Mouse (Mus musculus) midbrain, embryonic 16.5 days (tissue): ENCODE results near the gene Obp1b. TPM values are rescaled to one million over a fixed set of nuclear protein-coding genes. Genes with fewer than 3 reads are reported as not detected.
"Not testable (repeated sequence)": the region's sequence is repeated elsewhere in the genome, so short reads cannot be mapped to it uniquely, and the experiment has no call there.

Experiments
- ATAC-seq: fragments of 200-750 bp; cut with Nextera tagmentation; 2 replicates; pipeline ENCODE4 v1.8.0; 2017; ENCODE audit warnings: moderate TSS enrichment
- H3K27ac ChIP-seq: fragments of 300-500 bp; sonication (generic); 2 replicates; pipeline ENCODE4 v1.5.1; 2014; ENCODE audit warnings: mild to moderate bottlenecking, low read length, mixed read lengths
- H3K27me3 ChIP-seq: fragments of 300-500 bp; sonication (generic); 2 replicates; pipeline ENCODE4 v1.6.1; 2014; ENCODE audit warnings: low read depth, low read length, mixed read lengths; ENCODE audit not compliant: control insufficient read depth, insufficient read depth
- H3K36me3 ChIP-seq: fragments of 300-500 bp; sonication (generic); 2 replicates; pipeline ENCODE4 v1.6.1; 2014; ENCODE audit warnings: mild to moderate bottlenecking, low read length, moderate library complexity, mixed read lengths; ENCODE audit not compliant: control insufficient read depth, insufficient read depth
- H3K4me1 ChIP-seq: fragments of 300-500 bp; sonication (generic); 2 replicates; pipeline ENCODE4 v1.6.1; 2014; ENCODE audit warnings: mild to moderate bottlenecking, low read length, mixed read lengths; ENCODE audit not compliant: control insufficient read depth, insufficient read depth
- H3K4me2 ChIP-seq: fragments of 300-500 bp; sonication (generic); 2 replicates; pipeline ENCODE4 v1.6.1; 2014; ENCODE audit warnings: mild to moderate bottlenecking, low read length, mixed read lengths
- H3K4me3 ChIP-seq: fragments of 300-500 bp; sonication (generic); 2 replicates; pipeline ENCODE4 v1.5.1; 2014; ENCODE audit warnings: low read depth, mild to moderate bottlenecking, low read length, moderate library complexity, mixed read lengths
- H3K9ac ChIP-seq: fragments of 300-500 bp; sonication (generic); 2 replicates; pipeline ENCODE4 v1.6.1; 2014; ENCODE audit warnings: low read depth, low read length, mixed read lengths
- H3K9me3 ChIP-seq: fragments of 300-500 bp; sonication (generic); replicated peaks from 2 replicates; pipeline ENCODE4 v1.6.1; 2014; ENCODE audit warnings: mild to moderate bottlenecking, low read length, mixed read lengths; ENCODE audit not compliant: control insufficient read depth, poor library complexity, severe bottlenecking
- WGBS: fragments of 180-500 bp; shearing (Covaris S2); extraction: QIAGEN DNeasy Blood & Tissue Kit; methylation state at CpG from one replicate; pipeline ENCODE4 v1.1.7; 2014; 5-methylcytosine and 5-hydroxymethylcytosine counted together
- polyA plus RNA-seq: library from polyadenylated mRNA; unstranded; fragments of >200 nt; fragmentation: Nextera tagmentation; extraction: Ambion mirVana; gene quantifications from 2 replicates; pipeline ENCODE4 v1.2.1, GENCODE M21; 2015

The Obp1b gene
- not detected in 2 replicates for polyA plus RNA-seq

- not testable (repeated sequence) for H3K27me3 ChIP-seq, H3K9ac ChIP-seq, H3K4me2 ChIP-seq, H3K4me3 ChIP-seq, H3K27ac ChIP-seq, H3K9me3 ChIP-seq, H3K4me1 ChIP-seq, H3K36me3 ChIP-seq, ATAC-seq
- no CpG with 5 or more reads among the region's 3 CpGs for WGBS
Measured at GRCm38 (mm10) chrX:78186477-78186876, at the start of gene Obp1b. TSS of gene Obp1b (plus strand) at chrX:78186777.

- not testable (repeated sequence) for H3K9ac ChIP-seq, H3K27ac ChIP-seq, H3K4me3 ChIP-seq, H3K27me3 ChIP-seq, H3K36me3 ChIP-seq, H3K4me2 ChIP-seq, ATAC-seq, H3K9me3 ChIP-seq, H3K4me1 ChIP-seq
- WGBS, result 59% methylated on average over 1 of the region's 1 CpGs
Measured at GRCm38 (mm10) chrX:78202220-78202619, 15.6 kb downstream of the Obp1b start.

- Histone ChIP-seq H3K4me3 (no peak overlapping the region), H3K4me2 (no peak overlapping the region), H3K9ac (no peak overlapping the region), H3K9me3 (no peaks in the 10 kb centered on the region), H3K36me3 (no peaks in the 10 kb centered on the region), H3K27me3 (no peaks in the 10 kb centered on the region), H3K27ac (no peak overlapping the region), H3K4me1 (no peaks in the 10 kb centered on the region)
- no peak for ATAC-seq
- WGBS, result 97% methylated on average over 5 of the region's 5 CpGs
Measured at GRCm38 (mm10) chrX:78202829-78203228, 16.3 kb downstream of the Obp1b start.

Other genes starting within 250 kb of the Obp1b start
- gene Obp1a, start 95.4 kb upstream of the Obp1b start, polyA plus RNA-seq, result not detected in 2 replicates
- not detected in 2 replicates for gene Gm5938, start 61.3 kb upstream of the Obp1b start, polyA plus RNA-seq
- not detected in 2 replicates for gene Gm14743, start 59.1 kb downstream of the Obp1b start, polyA plus RNA-seq
- gene 4930480E11Rik, start 182.9 kb downstream of the Obp1b start, polyA plus RNA-seq, result not detected in 2 replicates